ENCODE assay signal across 34 mouse cellular contexts in the genomic region with DNA sequence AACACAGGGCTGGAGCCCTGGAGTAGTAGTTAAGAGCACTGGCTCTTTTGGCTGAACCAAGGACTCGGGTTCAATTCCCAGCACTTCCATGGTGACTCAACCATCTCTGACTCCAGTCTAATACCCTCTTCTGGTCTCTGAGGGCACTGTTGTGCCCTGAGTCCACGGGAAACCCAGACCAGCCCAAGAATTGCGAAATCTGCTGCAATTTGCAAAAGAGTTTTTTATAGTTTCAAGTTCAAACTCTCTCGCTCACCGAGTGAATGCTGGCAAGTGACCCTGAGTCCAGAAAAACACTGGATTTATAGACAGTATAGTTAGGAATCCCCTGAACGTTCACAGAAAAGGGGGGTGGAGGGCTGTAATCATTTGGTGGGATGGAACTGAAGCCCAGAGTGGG. TPM values are rescaled to one million over a fixed set of nuclear protein-coding genes. Genes with fewer than 3 reads are reported as not detected.
DNase-seq lines count a peak whose midpoint lies in the region; ATAC-seq lines count a peak whose summit lies in the region.
"Had no signal": no experiment of that assay in that cellular context is flagged by ENCODE, and none has a peak within 500 bp of the region (broad histone marks: within the 10 kb centered on the region; RNA-seq: fewer than 3 reads in every experiment).

No protein-coding gene starts in this region.

- no peak for ATAC-seq in limb, embryonic 12.5 days (ENCODE audit: insufficient number of reproducible peaks, insufficient read depth, low FRiP score, low TSS enrichment, low read depth)
- ATAC-seq: activated CD4-positive, CD25-positive, alpha-beta regulatory T cell, adult 4 months; inflammation-experienced regulatory T-cells, adult 6 months had no signal

- H3K4me2 ChIP-seq in limb, embryonic 12.5 days, result no peak overlapping the region
- H3K4me2 ChIP-seq: embryonic facial prominence, embryonic 12.5 days; heart, embryonic 13.5 days; hindbrain, embryonic 15.5 days; lung, embryonic 14.5 days; midbrain, embryonic 12.5 days; stomach, embryonic 15.5 days had no signal

- H3K4me3 ChIP-seq in limb, embryonic 12.5 days (replicated peaks), result no peak overlapping the region
- no peak overlapping the region for H3K4me3 ChIP-seq in limb, embryonic 10.5 days
- H3K4me3 ChIP-seq: embryonic facial prominence, embryonic 12.5 days; heart, embryonic 13.5 days; hindbrain, embryonic 10.5 days; hindbrain, embryonic 15.5 days; midbrain, embryonic 12.5 days; stomach, embryonic 15.5 days had no signal

- H3K9me3 ChIP-seq in limb, embryonic 12.5 days, result no peaks in the 10 kb centered on the region
- no peaks in the 10 kb centered on the region for H3K9me3 ChIP-seq in limb, embryonic 10.5 days (replicated peaks)
- H3K9me3 ChIP-seq: embryonic facial prominence, embryonic 12.5 days; heart, embryonic 13.5 days; hindbrain, embryonic 10.5 days; hindbrain, embryonic 15.5 days; midbrain, embryonic 12.5 days; stomach, embryonic 15.5 days had no signal

- 71% methylated on average over 6 of the region's 6 CpGs for WGBS in limb, embryonic 12.5 days
- WGBS in limb, embryonic 10.5 days, result 85% methylated on average over 6 of the region's 6 CpGs

- H3K9ac ChIP-seq in limb, embryonic 12.5 days (replicated peaks), result no peak overlapping the region
- H3K9ac ChIP-seq: embryonic facial prominence, embryonic 12.5 days; heart, embryonic 13.5 days; hindbrain, embryonic 15.5 days; liver, embryonic 14.5 days; lung, embryonic 14.5 days; midbrain, embryonic 12.5 days; stomach, embryonic 15.5 days had no signal

- H3K36me3 ChIP-seq in limb, embryonic 12.5 days, result no peaks in the 10 kb centered on the region
- no peaks in the 10 kb centered on the region for H3K36me3 ChIP-seq in limb, embryonic 10.5 days
- H3K36me3 ChIP-seq: embryonic facial prominence, embryonic 12.5 days; heart, embryonic 13.5 days; hindbrain, embryonic 10.5 days; hindbrain, embryonic 15.5 days; midbrain, embryonic 12.5 days; stomach, embryonic 15.5 days had no signal

- peak; percentile 26 for DNase-seq in adrenal gland, postnatal 10 days
- DNase-seq in adrenal gland, adult 18-20 months (ENCODE audit: low spot score in 2 of 2), result no peak
- no peak for DNase-seq in limb, embryonic 10.5 days (ENCODE audit: low spot score)
- peak; percentile 40 for DNase-seq in 3T3-L1 (ENCODE audit: low read depth, low spot score)
- DNase-seq in adipocyte (ENCODE audit: low spot score), result peak; percentile 81
- DNase-seq in kidney, postnatal 14 days, result no peak
- DNase-seq in cerebellum, adult 9-10 months, result no peak
- DNase-seq: cerebellum, adult 11 months; cerebellum, adult 9-11 months; embryo, embryonic 11 days; heart, postnatal 10 days; kidney, adult 8-10 months; layer of hippocampus, postnatal 36 days; lung, embryonic 14.5 days; lung, postnatal 14 days; retina, postnatal 1 day; right cerebral cortex, postnatal 14 days had no signal

- H3K27ac ChIP-seq in limb, embryonic 12.5 days, result peak overlapping the region; percentile 74; the same call in 1 of the 2 replicates
- no peak overlapping the region for H3K27ac ChIP-seq in limb, embryonic 10.5 days
- H3K27ac ChIP-seq: embryonic facial prominence, embryonic 12.5 days; heart, embryonic 13.5 days; hindbrain, embryonic 15.5 days; kidney, postnatal 0 days; liver, embryonic 14.5 days; stomach, embryonic 15.5 days had no signal

- peaks cover 9% of the 10 kb centered on the region; the same call in 1 of the 2 replicates for H3K4me1 ChIP-seq in limb, embryonic 12.5 days (replicated peaks)
- 0 out of 2 replicates have a peak, but pooled peaks cover 12% of the 10 kb centered on the region for H3K4me1 ChIP-seq in limb, embryonic 10.5 days
- H3K4me1 ChIP-seq: embryonic facial prominence, embryonic 12.5 days had no signal

- H3K27me3 ChIP-seq in limb, embryonic 12.5 days, result peaks cover 2% of the 10 kb centered on the region; the same call in 1 of the 2 replicates
- H3K27me3 ChIP-seq in limb, embryonic 10.5 days (ENCODE audit: low read depth, poor library complexity, severe bottlenecking), result no peaks in the 10 kb centered on the region
- H3K27me3 ChIP-seq: embryonic facial prominence, embryonic 12.5 days; heart, embryonic 13.5 days; hindbrain, embryonic 15.5 days; midbrain, embryonic 12.5 days; stomach, embryonic 15.5 days had no signal

RNA-seq across cellular contexts. Expression of a gene that starts 21.7 kb away (rescaled TPM):
- total RNA-seq in adrenal gland, postnatal 10 days (2021), result under 1 TPM; 0.57 to 0.94 TPM
- under 1 TPM; 0.43 to 0.61 TPM for total RNA-seq in adrenal gland, adult 18-20 months (2021)
- 0.29 and 0.32 TPM in 2 replicates for polyA plus RNA-seq in limb, embryonic 12.5 days (2016; fragmentation: Nextera tagmentation; extraction: Ambion mirVana)
- 0.26 and 0.28 TPM in 2 replicates for polyA plus RNA-seq in limb, embryonic 10.5 days (2016; fragmentation: Nextera tagmentation; extraction: Ambion mirVana)
- total RNA-seq: heart, adult 8-10 months; layer of hippocampus, postnatal 36 days; left cerebral cortex, postnatal 10 days had no signal
- polyA plus RNA-seq: lung, embryonic 14.5 days; midbrain, embryonic 12.5 days; neural tube, embryonic 14.5 days had no signal

RNA-seq across cellular contexts. Expression of a gene that starts 38.8 kb away (rescaled TPM):
- 100 to 1,000 TPM; 126 to 154 TPM for total RNA-seq in adrenal gland, postnatal 10 days (2021)
- 10 to 100 TPM; 48.5 to 78.3 TPM for total RNA-seq in adrenal gland, adult 18-20 months (2021)
- polyA plus RNA-seq in limb, embryonic 12.5 days (2016; fragmentation: Nextera tagmentation; extraction: Ambion mirVana), result 4.3 and 4.5 TPM in 2 replicates
- polyA plus RNA-seq in limb, embryonic 10.5 days (2016; fragmentation: Nextera tagmentation; extraction: Ambion mirVana), result 0.89 and 2.0 TPM in 2 replicates
- total RNA-seq: megakaryocyte, adult 5-6 weeks had no signal

RNA-seq across cellular contexts. Expression of a gene that starts 42.5 kb away (rescaled TPM):
- 1 to 10 TPM; 1.5 TPM for total RNA-seq in adrenal gland, postnatal 10 days (2021)
- total RNA-seq in adrenal gland, adult 18-20 months (2021), result 1 to 10 TPM; 1.3 to 3.4 TPM
- polyA plus RNA-seq in limb, embryonic 12.5 days (2016; fragmentation: Nextera tagmentation; extraction: Ambion mirVana), result not detected in 2 replicates
- not detected in 2 replicates for polyA plus RNA-seq in limb, embryonic 10.5 days (2016; fragmentation: Nextera tagmentation; extraction: Ambion mirVana)
- total RNA-seq: layer of hippocampus, postnatal 36 days; left cerebral cortex, postnatal 10 days had no signal
- polyA plus RNA-seq: embryonic facial prominence, embryonic 12.5 days; forebrain, embryonic 14.5 days; heart, embryonic 13.5 days; hindbrain, embryonic 10.5 days; hindbrain, embryonic 15.5 days; limb, embryonic 11.5 days; lung, embryonic 14.5 days; midbrain, embryonic 12.5 days; neural tube, embryonic 14.5 days; stomach, embryonic 15.5 days had no signal

Comparison
In these comparisons a context has a peak if more than half of its experiments do, and no peak if none do; other contexts are left out.
1. DNase-seq: peak in adrenal gland, postnatal 10 days (single experiment), 3T3-L1 (single experiment) and adipocyte (single experiment); none in adrenal gland, adult 18-20 months (0 of 2), limb, embryonic 10.5 days (single experiment), kidney, postnatal 14 days (single experiment) and cerebellum, adult 9-10 months (single experiment).